Comparison of ENCODE assay signal across 13 mouse cellular contexts in genomic region chr10:111587891-111588611, GRCm38 (mm10).
DNase-seq lines count a peak whose midpoint lies in the region; ATAC-seq and TF ChIP-seq lines count a peak whose summit lies in the region.
"Had no signal": no experiment of that assay in that cellular context is flagged by ENCODE, and none has a peak within 500 bp of the region (broad histone marks: within the 10 kb centered on the region; RNA-seq: fewer than 3 reads in every experiment).

No protein-coding gene starts in this region.

- no peak for TF ChIP-seq CTCF in liver, postnatal 0 days (IDR thresholded peaks at IDR 0.05; ENCODE audit: low read depth)

- no peak for TF ChIP-seq EP300 in liver, postnatal 0 days (IDR thresholded peaks at IDR 0.05; ENCODE audit: low read depth)

- H3K9me3 ChIP-seq in heart, embryonic 11.5 days (replicated peaks; ENCODE audit: control insufficient read depth, low read length) = no peaks in the 10 kb centered on the region
- no peaks in the 10 kb centered on the region for H3K9me3 ChIP-seq in intestine, embryonic 14.5 days (ENCODE audit: control insufficient read depth, low read length)
- no peaks in the 10 kb centered on the region for H3K9me3 ChIP-seq in liver, postnatal 0 days (ENCODE audit: low read length)
- H3K9me3 ChIP-seq: embryonic facial prominence, embryonic 13.5 days; hindbrain, embryonic 13.5 days had no signal

- H3K4me3 ChIP-seq in heart, embryonic 11.5 days (ENCODE audit: low read depth, low read length) = no peak overlapping the region
- no peak overlapping the region for H3K4me3 ChIP-seq in intestine, embryonic 14.5 days (ENCODE audit: low read depth, low read length)
- H3K4me3 ChIP-seq in liver, postnatal 0 days (ENCODE audit: low read depth, low read length) = no peak overlapping the region
- H3K4me3 ChIP-seq: embryonic facial prominence, embryonic 13.5 days; hindbrain, embryonic 13.5 days had no signal

- intact Hi-C loops in heart, postnatal 36 days (cut with DNase I) = no loop called here
- intact Hi-C loops in left cerebral cortex, postnatal 4 days (cut with DNase I) = no loop called here

- no peaks in the 10 kb centered on the region for H3K27me3 ChIP-seq in heart, embryonic 11.5 days (ENCODE audit: control insufficient read depth, insufficient read depth, low read length)
- no peaks in the 10 kb centered on the region for H3K27me3 ChIP-seq in intestine, embryonic 14.5 days (replicated peaks; ENCODE audit: control insufficient read depth, insufficient read depth, low read length)
- no peaks in the 10 kb centered on the region for H3K27me3 ChIP-seq in liver, postnatal 0 days (ENCODE audit: insufficient read depth, low read length)
- H3K27me3 ChIP-seq: embryonic facial prominence, embryonic 13.5 days; hindbrain, embryonic 13.5 days had no signal

- no peak for DNase-seq in heart, postnatal 36 days
- peak; percentile 63 for DNase-seq in 416B (ENCODE audit: low read depth)
- DNase-seq in intestine, embryonic 14.5 days (ENCODE audit: low spot score) = no peak
- DNase-seq in liver, postnatal 0 days = no peak
- no peak for DNase-seq in testis, postnatal 10 days (ENCODE audit: low spot score)
- no peak for DNase-seq in spleen, postnatal 14 days (ENCODE audit: low spot score in 2 of 2)
- no peak for DNase-seq in left cerebral cortex, postnatal 4 days
- DNase-seq: cerebellum, postnatal 14 days; lung, postnatal 10 days had no signal

- no peak overlapping the region for H3K9ac ChIP-seq in heart, embryonic 11.5 days (ENCODE audit: low read depth, low read length)
- no peak overlapping the region for H3K9ac ChIP-seq in intestine, embryonic 14.5 days (ENCODE audit: low read length)
- no peak overlapping the region for H3K9ac ChIP-seq in liver, postnatal 0 days (replicated peaks)
- H3K9ac ChIP-seq: embryonic facial prominence, embryonic 13.5 days; hindbrain, embryonic 13.5 days had no signal

- peaks cover 5% of the 10 kb centered on the region; the same call in 1 of the 2 replicates for H3K4me1 ChIP-seq in heart, embryonic 11.5 days (ENCODE audit: control insufficient read depth, insufficient read depth, low read length)
- H3K4me1 ChIP-seq in intestine, embryonic 14.5 days (replicated peaks; ENCODE audit: control insufficient read depth, insufficient read depth, low read length) = no peaks in the 10 kb centered on the region
- peaks cover 15% of the 10 kb centered on the region for H3K4me1 ChIP-seq in liver, postnatal 0 days (ENCODE audit: insufficient read depth)
- H3K4me1 ChIP-seq: embryonic facial prominence, embryonic 13.5 days; hindbrain, embryonic 13.5 days had no signal

- no peaks in the 10 kb centered on the region for H3K36me3 ChIP-seq in heart, embryonic 11.5 days (ENCODE audit: control insufficient read depth, insufficient read depth, low read length)
- no peaks in the 10 kb centered on the region for H3K36me3 ChIP-seq in intestine, embryonic 14.5 days (ENCODE audit: control insufficient read depth, insufficient read depth, low read length)
- no peaks in the 10 kb centered on the region for H3K36me3 ChIP-seq in liver, postnatal 0 days (replicated peaks; ENCODE audit: insufficient read depth, low read length)
- H3K36me3 ChIP-seq: embryonic facial prominence, embryonic 13.5 days; hindbrain, embryonic 13.5 days had no signal

- WGBS in heart, embryonic 11.5 days (ENCODE audit: insufficient replicate concordance) = 19% methylated on average over 4 of the region's 4 CpGs
- 55% methylated on average over 4 of the region's 4 CpGs for WGBS in intestine, embryonic 14.5 days
- 19% methylated on average over 4 of the region's 4 CpGs for WGBS in liver, postnatal 0 days (ENCODE audit: insufficient replicate concordance)

- no peak overlapping the region for H3K27ac ChIP-seq in heart, embryonic 11.5 days (ENCODE audit: low read depth, low read length)
- H3K27ac ChIP-seq in intestine, embryonic 14.5 days (ENCODE audit: low read depth) = no peak overlapping the region
- H3K27ac ChIP-seq in liver, postnatal 0 days (ENCODE audit: low read depth) = no peak overlapping the region
- H3K27ac ChIP-seq: embryonic facial prominence, embryonic 13.5 days; hindbrain, embryonic 13.5 days had no signal

- H3K4me2 ChIP-seq in heart, embryonic 11.5 days = no peak overlapping the region
- H3K4me2 ChIP-seq in intestine, embryonic 14.5 days (ENCODE audit: low read length) = no peak overlapping the region
- no peak overlapping the region for H3K4me2 ChIP-seq in liver, postnatal 0 days (ENCODE audit: low read depth, low read length)
- H3K4me2 ChIP-seq: embryonic facial prominence, embryonic 13.5 days; hindbrain, embryonic 13.5 days had no signal

- 0 out of 2 replicates have a peak, but pooled peaks have one; percentile 79 for ATAC-seq in heart, embryonic 11.5 days (replicated peaks; ENCODE audit: insufficient number of reproducible peaks, low FRiP score, low TSS enrichment)
- peak; percentile 55; the same call in 1 of the 2 replicates for ATAC-seq in intestine, embryonic 14.5 days (replicated peaks; ENCODE audit: low FRiP score, low TSS enrichment, low read depth)
- ATAC-seq in liver, postnatal 0 days = peak; percentile 81
- ATAC-seq: forebrain, embryonic 16.5 days had no signal
